21 mouse cellular contexts compared by ENCODE assay signal in the genomic region with DNA sequence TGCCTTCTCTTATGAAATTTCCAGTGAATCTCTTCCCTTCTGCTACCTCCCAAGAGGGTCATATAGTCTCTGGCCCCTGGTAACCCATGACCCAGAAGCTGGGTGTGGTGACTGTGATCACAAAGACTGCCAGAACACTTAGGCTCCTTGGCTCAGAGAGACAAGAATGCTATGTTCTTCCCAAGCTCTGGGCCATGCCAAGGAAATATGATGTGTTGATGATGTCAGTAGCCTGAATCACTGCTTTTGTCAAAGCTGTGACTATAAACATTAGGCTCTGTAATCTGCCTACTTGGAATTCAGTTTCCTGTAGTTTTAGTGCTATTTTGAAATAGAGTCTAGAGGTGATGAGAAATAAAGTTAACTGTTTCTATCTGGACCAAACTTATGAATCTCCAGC.
DNase-seq lines count a peak whose midpoint lies in the region; ATAC-seq lines count a peak whose summit lies in the region.
"Had no signal": no experiment of that assay in that cellular context is flagged by ENCODE, and none has a peak within 500 bp of the region (broad histone marks: within the 10 kb centered on the region; RNA-seq: fewer than 3 reads in every experiment).

No protein-coding gene starts in this region.

- DNase-seq in gastrocnemius, adult 18-20 months (ENCODE audit: low spot score) = peak; percentile 90
- DNase-seq in gastrocnemius, postnatal 10 days = no peak
- peak; percentile 6 for DNase-seq in urinary bladder, postnatal 14 days (ENCODE audit: low spot score)
- DNase-seq in urinary bladder, adult 2 months (ENCODE audit: low spot score) = no peak
- DNase-seq in lung, postnatal 36 days = peak; percentile 72
- no peak for DNase-seq in right cerebral cortex, postnatal 25 days
- DNase-seq: adrenal gland, adult 2 months; cerebellum, adult 2 months; forebrain, postnatal 0 days; right cerebral cortex, postnatal 14 days; thymus, postnatal 36 days had no signal

- H3K4me1 ChIP-seq in limb, embryonic 15.5 days = no peaks in the 10 kb centered on the region
- H3K4me1 ChIP-seq in intestine, embryonic 16.5 days (ENCODE audit: control insufficient read depth, insufficient read depth, low read length) = no peaks in the 10 kb centered on the region
- H3K4me1 ChIP-seq: embryonic facial prominence, embryonic 12.5 days; limb, embryonic 13.5 days; neural tube, embryonic 13.5 days had no signal

- H3K4me2 ChIP-seq in limb, embryonic 15.5 days = no peak overlapping the region
- H3K4me2 ChIP-seq in intestine, embryonic 16.5 days (ENCODE audit: low read depth, low read length) = no peak overlapping the region
- H3K4me2 ChIP-seq: embryonic facial prominence, embryonic 12.5 days; hindbrain, embryonic 14.5 days; limb, embryonic 13.5 days; neural tube, embryonic 13.5 days had no signal

- no peak overlapping the region for H3K27ac ChIP-seq in limb, embryonic 15.5 days
- no peak overlapping the region for H3K27ac ChIP-seq in intestine, embryonic 16.5 days (ENCODE audit: low read length)
- H3K27ac ChIP-seq: embryonic facial prominence, embryonic 12.5 days; hindbrain, embryonic 14.5 days; kidney, postnatal 0 days; limb, embryonic 13.5 days; neural tube, embryonic 13.5 days; stomach, postnatal 0 days had no signal

- ATAC-seq in limb, embryonic 15.5 days (ENCODE audit: insufficient number of reproducible peaks, low FRiP score, low TSS enrichment, low read depth) = peak; percentile 30; the same call in 1 of the 2 replicates
- no peak for ATAC-seq in intestine, embryonic 16.5 days
- ATAC-seq: forebrain, postnatal 0 days; intestine, postnatal 0 days had no signal

- no peaks in the 10 kb centered on the region for H3K27me3 ChIP-seq in limb, embryonic 15.5 days
- H3K27me3 ChIP-seq in intestine, embryonic 16.5 days (replicated peaks; ENCODE audit: control insufficient read depth, insufficient read depth, low read length) = no peaks in the 10 kb centered on the region
- H3K27me3 ChIP-seq: CH12.LX; embryonic facial prominence, embryonic 12.5 days; limb, embryonic 13.5 days; neural tube, embryonic 13.5 days had no signal

- H3K9ac ChIP-seq in limb, embryonic 15.5 days = no peak overlapping the region
- H3K9ac ChIP-seq in intestine, embryonic 16.5 days (ENCODE audit: low read depth, low read length) = no peak overlapping the region
- H3K9ac ChIP-seq: embryonic facial prominence, embryonic 12.5 days; forebrain, postnatal 0 days; hindbrain, embryonic 14.5 days; limb, embryonic 13.5 days; neural tube, embryonic 13.5 days had no signal

- H3K4me3 ChIP-seq in limb, embryonic 15.5 days = no peak overlapping the region
- no peak overlapping the region for H3K4me3 ChIP-seq in intestine, embryonic 16.5 days (ENCODE audit: low read length)
- H3K4me3 ChIP-seq: embryonic facial prominence, embryonic 12.5 days; limb, embryonic 13.5 days; neural tube, embryonic 13.5 days had no signal

- H3K36me3 ChIP-seq in limb, embryonic 15.5 days = no peaks in the 10 kb centered on the region
- H3K36me3 ChIP-seq in intestine, embryonic 16.5 days (ENCODE audit: control insufficient read depth, insufficient read depth, low read length) = no peaks in the 10 kb centered on the region
- H3K36me3 ChIP-seq: embryonic facial prominence, embryonic 12.5 days; limb, embryonic 13.5 days; neural tube, embryonic 13.5 days had no signal

- no peaks in the 10 kb centered on the region for H3K9me3 ChIP-seq in limb, embryonic 15.5 days
- H3K9me3 ChIP-seq in intestine, embryonic 16.5 days (ENCODE audit: control insufficient read depth, low read length) = no peaks in the 10 kb centered on the region
- H3K9me3 ChIP-seq: embryonic facial prominence, embryonic 12.5 days; limb, embryonic 13.5 days; neural tube, embryonic 13.5 days had no signal

Comparison
In these comparisons a context has a peak if more than half of its experiments do, and no peak if none do; other contexts are left out.
1. DNase-seq: peak in gastrocnemius, adult 18-20 months (single experiment), urinary bladder, postnatal 14 days (single experiment) and lung, postnatal 36 days (single experiment); none in gastrocnemius, postnatal 10 days (single experiment), urinary bladder, adult 2 months (single experiment) and right cerebral cortex, postnatal 25 days (single experiment).